Mouse (Mus musculus) lung, adult 10 weeks (tissue): ENCODE data around the gene Plch2. TPM values are rescaled to one million over a fixed set of nuclear protein-coding genes. Genes with fewer than 3 reads are reported as not detected.

Experiments used
- polyA plus RNA-seq: library from polyadenylated mRNA; stranded (reverse); fragments of 350-450 nt; fragmentation: Illumina TruSeq; extraction: RNeasy Lipid Tissue Mini Kit (QIAGEN cat#74804); gene quantifications from one replicate; pipeline ENCODE4 v1.2.3, GENCODE M21; 2014; ENCODE audit warnings: low read depth, low replicate concordance; ENCODE audit not compliant: insufficient read depth

Gene Plch2
- polyA plus RNA-seq, result 2.1 TPM

GRCm38 (mm10) chr4:155056724-155057123, at the start of gene Plch2:
Gene Plch2, minus strand, starts transcription at chr4:155056784.

DNA sequence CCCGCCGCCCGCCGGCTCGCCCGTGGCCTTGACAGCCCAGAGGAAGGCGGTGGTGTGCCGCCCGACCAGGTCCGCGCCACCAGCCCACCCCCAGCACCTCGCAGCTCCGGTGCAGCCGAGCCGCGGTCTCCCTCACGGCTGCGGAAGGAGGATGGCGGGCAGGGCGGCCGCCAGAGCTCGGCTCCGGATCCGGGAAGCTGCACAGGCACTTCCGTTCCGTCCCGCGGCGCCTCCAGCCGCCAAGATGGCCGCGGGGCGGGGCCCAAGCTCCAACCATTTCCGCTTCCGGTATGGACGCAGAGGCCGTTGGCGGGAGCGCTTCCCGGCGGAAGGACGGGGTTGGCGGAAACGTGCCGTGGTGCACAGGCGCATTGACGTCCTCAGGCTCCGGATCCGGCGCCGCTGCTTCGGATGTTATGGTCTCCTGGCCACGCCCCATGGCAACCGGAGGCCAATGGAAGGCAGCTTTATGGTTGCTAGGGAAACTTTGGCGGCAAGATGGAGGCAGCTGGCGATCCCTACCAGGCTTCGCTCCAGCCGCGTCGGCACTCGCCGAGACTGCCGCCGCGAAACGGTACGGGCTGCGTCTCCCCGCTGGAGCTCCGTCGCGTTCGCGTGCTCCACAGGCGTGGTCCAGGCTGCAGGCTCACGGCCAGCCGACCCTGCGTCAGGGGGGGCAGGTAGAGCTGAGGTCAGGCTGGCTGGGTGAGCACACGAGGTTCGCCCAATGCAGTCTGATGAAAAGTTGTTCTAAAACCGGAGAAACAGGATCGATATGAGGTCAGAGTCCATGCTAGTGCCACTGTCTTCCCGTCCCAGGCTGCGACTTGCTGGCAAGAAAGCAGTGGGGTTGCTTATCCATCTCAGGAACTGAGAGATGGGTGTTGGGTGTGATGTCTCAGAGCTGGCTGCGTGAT, 29.8 kb upstream of the Plch2 start, which contains the start of the genes Rer1 and Morn1:
Rer1 (minus strand) TSS at position 275 of the 917 bp plus-strand sequence.
Morn1 (plus strand) TSS at position 470 of the 917 bp plus-strand sequence.

GRCm38 (mm10) chr4:155066834-155067522, 10.4 kb upstream of the Plch2 start, which contains the start of gene Pex10:
Gene Pex10, plus strand, starts transcription at chr4:155067016.

DNA sequence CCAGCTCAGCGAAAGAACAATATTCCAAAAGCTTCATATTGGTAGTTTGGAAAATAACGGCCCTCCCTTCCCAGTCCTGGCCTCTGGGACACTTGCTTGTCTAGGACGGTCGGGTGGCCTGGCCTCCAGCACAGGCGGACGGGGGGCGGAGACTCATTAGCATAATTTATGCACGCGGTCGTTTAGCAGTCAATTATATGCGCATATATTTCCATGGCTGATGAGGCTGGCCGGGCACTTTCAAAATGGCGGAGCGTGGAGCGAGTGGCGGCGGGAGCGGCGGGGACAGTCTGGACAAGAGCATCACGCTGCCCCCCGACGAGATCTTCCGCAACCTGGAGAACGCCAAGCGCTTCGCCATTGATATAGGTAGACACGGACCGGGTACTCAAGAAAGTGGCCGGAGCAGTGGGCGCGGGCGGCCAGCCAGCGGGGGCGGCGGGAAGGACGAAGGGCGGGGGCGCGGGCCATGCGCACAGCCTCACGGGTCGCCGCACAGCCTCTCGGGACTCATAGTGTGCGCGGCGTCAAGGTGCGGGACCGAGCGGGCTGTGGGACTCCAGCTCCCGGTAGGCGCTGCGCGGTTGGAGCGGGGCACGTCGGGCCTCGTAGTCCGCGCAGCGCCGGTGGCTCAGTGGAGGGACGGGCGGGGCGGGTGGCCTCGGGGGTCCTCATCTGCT, 92.5 kb downstream of the Plch2 start, which contains the start of gene Pank4:
Pank4 (plus strand) TSS at position 223 of the 680 bp plus-strand sequence.

GRCm38 (mm10) chr4:154960690-154961225, 95.8 kb downstream of the Plch2 start, which contains the start of gene Hes5:
Gene Hes5, plus strand, starts transcription at chr4:154960923.

Other genes starting within 250 kb of the Plch2 start
- 1.3 TPM for gene Ttc34, start 219.3 kb downstream of the Plch2 start, polyA plus RNA-seq
- gene Mmel1, start 187.2 kb downstream of the Plch2 start, polyA plus RNA-seq, result not detected
- gene Fam213b, start 157.6 kb downstream of the Plch2 start, polyA plus RNA-seq, result 23.3 TPM
- 6.6 TPM for gene Tnfrsf14, start 128.2 kb downstream of the Plch2 start, polyA plus RNA-seq
- not detected for gene Hes5, start 95.9 kb downstream of the Plch2 start, polyA plus RNA-seq
- gene Pank4, start 92.7 kb downstream of the Plch2 start, polyA plus RNA-seq, result 18.3 TPM
- gene Pex10, start 10.2 kb upstream of the Plch2 start, polyA plus RNA-seq, result 12.8 TPM
- gene Rer1, start 29.6 kb upstream of the Plch2 start, polyA plus RNA-seq, result 130 TPM
- 6.4 TPM for gene Morn1, start 29.8 kb upstream of the Plch2 start, polyA plus RNA-seq
- gene Ski, start 165.8 kb upstream of the Plch2 start, polyA plus RNA-seq, result 36.4 TPM
- gene Faap20, start 193.0 kb upstream of the Plch2 start, polyA plus RNA-seq, result 38.7 TPM